Mouse (Mus musculus) adrenal gland (tissue): ENCODE results near the gene Ptprd.
"Not testable (repeated sequence)": the region's sequence is repeated elsewhere in the genome, so short reads cannot be mapped to it uniquely, and the experiment has no call there.

ENCODE experiments used
- intact Hi-C: fragments of 180-260 bp; cut with DNase I; formaldehyde crosslinking; loops from one replicate; pipeline ENCODE4 v1.15.1; 2025

Gene Ptprd

GRCm38 (mm10) chr4:76452286-76452685 lies 1759.5 kb downstream of the Ptprd start:
- intact Hi-C loops = no loop called here

- intact Hi-C loops = no loop called here
Observed at GRCm38 (mm10) chr4:76451019-76451552, 1760.7 kb downstream of the Ptprd start.

GRCm38 (mm10) chr4:76450351-76451018 lies 1761.3 kb downstream of the Ptprd start:
- intact Hi-C loops = no loop called here

- intact Hi-C loops = no loop called here
Observed at GRCm38 (mm10) chr4:76449466-76450350, 1762.1 kb downstream of the Ptprd start.

GRCm38 (mm10) chr4:76448678-76449465 lies 1762.9 kb downstream of the Ptprd start:
- intact Hi-C loops = no loop called here

- intact Hi-C loops = no loop called here
Observed at GRCm38 (mm10) chr4:76447396-76447795, 1764.4 kb downstream of the Ptprd start.

- intact Hi-C loops = no loop called here
Observed at GRCm38 (mm10) chr4:76444778-76445177, 1767.0 kb downstream of the Ptprd start.

GRCm38 (mm10) chr4:76443553-76443952 lies 1768.2 kb downstream of the Ptprd start:
- intact Hi-C loops = no loop called here

GRCm38 (mm10) chr4:76440791-76441364 lies 1770.9 kb downstream of the Ptprd start:
- intact Hi-C loops = no loop called here

- intact Hi-C loops = no loop called here
Observed at GRCm38 (mm10) chr4:76438496-76439079, 1773.2 kb downstream of the Ptprd start.

GRCm38 (mm10) chr4:76438068-76438467 lies 1773.7 kb downstream of the Ptprd start:
- intact Hi-C loops = no loop called here

- intact Hi-C loops = no loop called here
Observed at GRCm38 (mm10) chr4:76435920-76436319, 1775.8 kb downstream of the Ptprd start.

GRCm38 (mm10) chr4:76429769-76430168 lies 1782.0 kb downstream of the Ptprd start:
- intact Hi-C loops = no loop called here

- intact Hi-C loops = not testable (repeated sequence)
Observed at GRCm38 (mm10) chr4:76427036-76427435, 1784.7 kb downstream of the Ptprd start.

- intact Hi-C loops = no loop called here
Observed at GRCm38 (mm10) chr4:76425230-76425575, 1786.6 kb downstream of the Ptprd start.

- intact Hi-C loops = no loop called here
Observed at GRCm38 (mm10) chr4:76424324-76425229, 1787.2 kb downstream of the Ptprd start.

- intact Hi-C loops = no loop called here
Observed at GRCm38 (mm10) chr4:76422113-76422512, 1789.6 kb downstream of the Ptprd start.

GRCm38 (mm10) chr4:76419641-76420040 lies 1792.1 kb downstream of the Ptprd start:
- intact Hi-C loops = no loop called here

GRCm38 (mm10) chr4:76417676-76418075 lies 1794.1 kb downstream of the Ptprd start:
- intact Hi-C loops = no loop called here

GRCm38 (mm10) chr4:76415624-76416023 lies 1796.1 kb downstream of the Ptprd start:
- intact Hi-C loops = no loop called here
